Mouse (Mus musculus) G1E (cell line): Measurements from ENCODE around the gene Wdr95.

Source experiments
- CTCF ChIP-seq: IDR thresholded peaks from 2 replicates; pipeline ENCODE4 v1.5.1; 2012; ENCODE audit warnings: low read depth, low read length, inconsistent platforms, mixed read lengths
- GATA1 ChIP-seq: IDR thresholded peaks from 2 replicates; pipeline ENCODE4 v1.6.1; 2012; ENCODE audit warnings: borderline replicate concordance, low read length, inconsistent platforms, mixed read lengths
- GATA2 ChIP-seq: IDR thresholded peaks from 2 replicates; pipeline ENCODE4 v1.6.1; 2012; ENCODE audit warnings: low read depth, low read length, inconsistent platforms, borderline replicate concordance
- POLR2AphosphoS5 ChIP-seq: IDR thresholded peaks from 2 replicates; pipeline ENCODE4 v1.6.1; 2012; ENCODE audit warnings: low read depth, low read length, inconsistent platforms; ENCODE audit not compliant: insufficient replicate concordance
- TAL1 ChIP-seq: conservative IDR thresholded peaks from 2 replicates; pipeline ENCODE4 v1.6.1; 2012; ENCODE audit warnings: low read depth, low read length, inconsistent platforms, mixed read lengths

GRCm38 (mm10) chr5:149538531-149538930 lies 10.1 kb downstream of the Wdr95 start:
- TF ChIP-seq CTCF (no peak), TAL1 (no peak), POLR2AphosphoS5 (no peak), GATA1 (no peak), GATA2 (no peak)
